Mouse (Mus musculus) layer of hippocampus, adult 8-10 months (tissue): ENCODE measurements at regions not wholly inside any gene's neighbourhood (a gene's known extent, or its start where the extent isn't known, plus 50 kb on each side); places are given as distances from the start of the nearest gene placed in this dataset.
A peak's percentile ranks its signal among the peaks of the same experiment; 100 is the strongest.

Experiments used
- DNase-seq, 2 experiments: peaks; one replicate each; pipeline ENCODE4 v3.0.0; 2022; ENCODE audit warnings: low spot score in 2 of 2

DNA sequence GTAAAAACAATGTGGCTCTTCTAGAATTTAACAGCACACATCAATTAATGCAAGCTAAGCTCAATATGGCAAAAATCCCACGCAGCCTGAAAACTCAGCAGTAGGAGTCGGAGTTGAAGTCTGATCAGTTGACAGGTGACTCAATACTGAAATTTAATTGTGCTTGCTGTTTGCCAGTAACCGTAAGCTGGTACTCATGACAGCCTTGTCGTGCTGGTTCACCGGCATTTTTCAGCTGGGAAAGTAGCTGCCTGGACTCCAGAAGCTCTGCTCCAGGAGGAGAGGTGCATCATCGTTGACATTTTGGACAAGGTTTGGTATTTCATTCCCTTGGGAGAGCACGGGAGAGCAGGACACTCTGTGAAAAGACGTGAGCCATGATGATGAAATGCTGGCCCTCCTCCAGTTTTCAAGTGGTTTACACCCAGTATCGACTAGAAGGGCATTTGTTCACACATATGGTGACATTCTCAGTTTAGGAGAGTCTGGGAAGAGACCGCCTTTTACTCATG, 372.1 kb upstream of the Actbl2 start:
- DNase-seq, result peak; percentile 60 to 67

DNA sequence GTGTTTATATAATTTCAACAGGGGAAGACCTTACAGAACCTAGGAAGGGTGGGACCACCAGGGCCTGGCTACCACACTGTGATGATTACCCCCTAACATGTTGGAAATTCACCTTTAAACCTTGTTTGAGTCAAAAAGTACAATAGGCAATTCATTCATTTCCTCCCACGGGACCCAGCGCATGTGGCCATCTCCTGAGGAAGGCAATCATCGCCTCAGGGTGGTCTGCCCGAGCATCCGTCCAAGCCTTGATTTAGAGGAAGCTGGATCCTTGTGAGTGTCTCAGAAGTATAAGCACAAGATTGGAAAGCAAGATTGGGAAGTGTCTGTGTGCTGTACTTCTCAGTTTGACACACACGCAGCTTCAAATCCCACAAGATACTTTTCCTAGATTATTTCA, 360.9 kb upstream of the Actbl2 start:
- no peak for DNase-seq

DNA sequence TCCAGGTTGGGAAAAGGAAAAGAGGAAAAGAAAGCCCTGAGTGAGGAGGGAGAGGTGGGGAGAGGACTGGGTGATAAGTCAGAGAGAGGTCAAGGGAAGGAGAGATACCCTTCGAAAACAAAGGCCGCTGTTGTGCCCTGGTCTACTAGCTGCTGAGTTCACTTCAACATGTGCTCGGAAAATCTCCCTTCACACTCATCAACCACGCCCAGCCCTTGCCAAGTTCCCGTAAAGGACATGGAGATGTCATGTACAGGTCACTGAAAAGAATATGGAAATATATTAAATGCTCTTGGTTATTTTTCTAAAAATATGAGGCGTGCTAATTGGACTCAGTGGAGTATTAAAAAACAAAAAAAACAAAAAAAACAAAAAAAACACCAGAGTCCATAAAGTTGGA, 359.5 kb upstream of the Actbl2 start:
- DNase-seq, result no peak

DNA sequence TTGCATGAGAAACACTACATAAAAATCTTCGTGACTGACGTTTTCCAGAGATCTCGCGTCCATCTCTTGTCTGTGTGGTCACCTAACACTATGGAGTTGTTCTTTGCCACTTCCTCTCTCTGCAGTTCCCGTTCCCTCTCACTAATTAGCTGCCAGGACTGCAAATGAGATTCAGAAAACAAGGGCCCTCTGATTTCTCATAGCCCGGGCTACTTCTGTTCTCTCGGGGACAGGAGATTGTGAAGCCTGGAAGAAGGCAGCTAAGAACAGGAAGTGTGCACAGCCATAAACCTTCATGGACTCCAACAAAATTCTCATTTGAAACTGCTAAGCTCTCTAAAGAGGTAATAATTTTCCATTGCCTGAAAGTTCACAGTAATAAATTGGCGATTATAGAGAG, 358.9 kb upstream of the Actbl2 start:
- no peak for DNase-seq

DNA sequence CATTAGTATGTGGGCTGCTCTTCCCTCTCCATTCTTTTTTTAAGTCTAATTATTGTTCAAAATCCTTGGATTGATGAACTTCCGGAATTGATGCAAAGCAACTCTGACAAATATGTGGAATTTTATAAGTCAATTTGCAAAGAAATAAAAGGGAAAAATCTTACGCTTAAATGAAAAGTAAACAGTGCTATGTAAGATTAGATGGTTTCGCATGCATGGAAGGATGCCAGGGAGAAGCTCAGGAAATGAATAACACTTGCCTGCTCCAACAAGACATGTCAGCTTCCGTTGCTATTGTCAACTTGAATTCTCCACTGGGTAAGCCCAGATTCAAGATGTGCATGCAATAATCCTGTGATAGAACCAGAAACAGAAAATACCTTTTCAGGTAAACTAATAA, 357.2 kb upstream of the Actbl2 start:
- no peak for DNase-seq

DNA sequence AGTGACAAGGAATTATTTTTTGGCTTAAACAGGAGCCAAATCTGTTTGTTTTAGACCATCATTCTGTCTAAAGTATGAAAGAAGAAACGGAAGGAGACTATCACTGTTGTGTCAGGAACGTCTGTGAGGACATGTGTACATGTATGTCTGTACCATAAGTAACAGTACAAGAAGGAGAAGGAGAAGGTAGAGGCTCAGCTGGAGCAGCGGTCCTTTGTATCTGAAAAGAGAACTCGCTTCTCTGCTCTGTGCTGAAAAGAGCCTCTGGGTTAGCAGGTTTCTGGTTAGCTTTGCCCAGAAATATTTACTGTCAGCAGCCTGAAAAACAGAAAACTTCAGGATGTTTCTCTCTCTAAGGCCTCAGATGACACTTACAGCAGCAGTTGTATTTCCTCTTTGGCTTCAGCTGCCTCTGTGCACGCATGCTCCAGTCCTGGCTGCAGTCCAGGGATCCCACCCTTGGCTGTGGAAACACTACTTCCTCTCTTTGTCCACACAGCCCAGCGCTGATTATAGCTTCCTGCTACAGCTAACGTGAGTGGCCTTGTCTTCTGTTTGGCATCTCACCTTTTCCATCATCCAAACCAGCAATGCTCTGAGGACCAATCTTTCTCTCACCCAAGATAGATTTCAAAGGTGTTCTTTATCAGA, 351.7 kb upstream of the Actbl2 start:
- peak in 1 of 2 experiments; percentile 20 for DNase-seq

DNA sequence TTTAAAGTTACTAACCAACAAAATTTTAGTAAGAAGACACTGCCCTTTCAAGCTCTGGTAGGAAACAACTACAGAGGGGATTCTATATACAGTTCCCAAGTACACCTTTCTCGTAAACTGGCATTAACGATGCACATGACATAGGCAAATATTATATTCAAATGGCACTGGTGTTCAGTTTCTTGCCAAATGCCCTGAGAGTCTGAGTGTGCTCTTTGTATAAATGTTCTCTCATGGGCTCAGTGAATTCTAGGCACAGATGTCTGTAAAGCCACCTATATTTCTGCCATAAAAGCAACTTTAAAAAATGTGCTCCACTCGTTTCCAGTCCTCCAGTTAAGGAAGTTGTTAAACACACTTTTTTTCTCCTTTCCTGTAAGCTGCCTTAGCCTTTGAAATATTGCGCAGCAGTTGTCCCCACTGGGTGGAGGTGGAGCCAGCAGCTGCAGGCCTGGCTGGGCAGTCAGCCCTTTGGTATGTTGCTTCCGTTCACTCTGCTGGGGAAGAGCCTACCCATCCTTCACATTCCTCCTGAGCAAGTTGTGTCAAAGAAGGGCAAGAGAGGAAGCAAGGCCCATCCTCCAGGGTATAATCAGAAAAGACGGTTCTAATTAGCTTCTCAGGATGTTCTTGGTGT, 347.4 kb upstream of the Actbl2 start:
- DNase-seq, result no peak

DNA sequence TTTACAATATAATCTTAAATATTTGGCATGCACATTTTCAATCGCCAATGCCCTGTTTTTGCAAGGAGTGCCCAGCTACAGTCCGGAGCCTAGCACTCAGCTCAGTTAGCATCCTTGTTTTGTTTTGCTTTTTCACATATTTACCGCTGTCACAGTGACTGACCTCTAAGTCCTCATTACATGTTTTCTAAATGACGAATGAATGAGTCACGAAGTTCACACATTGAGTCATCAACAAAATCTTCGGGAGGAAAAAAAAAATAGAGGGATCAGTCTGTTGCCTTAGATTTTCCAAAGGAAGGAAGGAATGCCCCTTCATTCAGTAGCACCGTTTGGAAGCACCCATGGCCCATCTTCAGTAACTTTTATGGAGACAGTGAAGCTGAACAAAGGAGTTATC, 342.9 kb upstream of the Actbl2 start:
- DNase-seq, result no peak

DNA sequence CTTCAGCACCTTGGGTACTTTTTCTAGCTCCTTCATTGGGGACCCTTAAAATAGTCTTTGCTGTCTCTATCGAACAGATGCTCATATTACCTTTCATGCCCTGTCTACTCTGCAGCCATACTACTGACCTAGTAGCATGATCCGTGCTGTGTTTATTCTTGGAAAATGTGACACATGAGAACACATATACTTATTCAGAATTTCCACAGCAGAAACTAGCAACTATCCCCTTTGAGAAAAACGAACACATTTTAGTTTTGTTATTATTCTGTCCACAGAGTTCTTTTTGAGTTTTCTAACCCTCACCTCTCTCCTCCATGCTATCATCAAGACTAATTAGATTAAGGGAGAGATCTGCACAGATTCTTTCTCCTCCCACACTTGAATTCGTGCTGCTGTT, 341.6 kb upstream of the Actbl2 start:
- no peak for DNase-seq

DNA sequence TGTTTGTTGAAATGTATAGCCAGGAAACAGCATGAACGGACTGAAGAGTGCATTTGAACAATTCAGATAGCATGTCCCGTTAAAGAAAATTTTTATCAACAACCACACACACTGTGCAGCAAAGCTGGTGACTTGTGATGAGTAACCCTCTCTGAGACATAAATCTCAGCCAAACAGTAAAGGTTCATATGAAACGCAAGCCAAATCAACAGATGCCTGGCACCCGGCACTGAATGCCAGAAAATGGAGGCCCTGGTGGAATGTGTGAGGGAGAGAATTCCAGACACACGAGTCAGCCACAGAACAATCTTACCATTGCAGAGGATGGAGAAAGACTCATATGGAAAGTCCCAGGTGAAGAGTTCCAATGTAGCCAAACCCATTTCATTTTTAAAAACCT, 341.1 kb upstream of the Actbl2 start:
- DNase-seq, result peak; percentile 77 to 82

DNA sequence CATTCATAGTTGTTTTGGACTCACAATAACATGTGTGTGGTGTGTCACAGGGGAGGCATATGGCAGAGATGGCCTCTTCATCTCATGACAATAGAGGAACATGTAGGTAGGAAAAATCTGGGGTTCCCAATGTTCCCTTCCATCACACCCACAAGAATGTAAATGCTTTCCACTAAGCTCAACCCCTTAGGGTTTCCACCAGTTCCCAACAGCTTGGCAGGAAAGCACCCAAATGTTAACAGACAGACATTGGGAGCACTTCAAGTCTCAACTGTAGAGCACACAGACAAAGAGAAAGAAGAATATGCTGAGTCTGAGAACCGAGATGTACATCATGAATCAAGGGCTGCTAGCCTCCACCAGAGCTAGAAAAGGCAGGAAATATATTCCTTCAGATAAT, 339.7 kb upstream of the Actbl2 start:
- peak; percentile 17 to 35 for DNase-seq

DNA sequence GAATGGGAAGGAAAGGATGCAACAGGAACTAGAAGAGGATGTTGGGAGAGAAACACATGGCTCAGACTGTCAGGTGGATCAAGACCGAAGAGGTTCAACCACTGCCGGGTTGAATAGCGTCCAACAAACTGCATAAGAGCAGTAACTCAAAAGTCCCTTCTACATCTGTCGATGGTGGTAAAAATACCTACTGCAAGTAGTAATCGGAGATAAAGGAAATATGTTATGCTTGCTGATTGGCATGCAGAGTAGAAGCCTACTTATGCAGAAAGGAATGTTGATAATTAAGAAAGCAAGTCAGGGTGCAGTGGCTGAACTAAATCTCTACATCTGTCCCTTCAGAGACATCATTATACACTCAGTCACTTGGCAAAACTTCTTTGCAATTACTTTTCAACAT, 330.9 kb upstream of the Actbl2 start:
- no peak for DNase-seq

DNA sequence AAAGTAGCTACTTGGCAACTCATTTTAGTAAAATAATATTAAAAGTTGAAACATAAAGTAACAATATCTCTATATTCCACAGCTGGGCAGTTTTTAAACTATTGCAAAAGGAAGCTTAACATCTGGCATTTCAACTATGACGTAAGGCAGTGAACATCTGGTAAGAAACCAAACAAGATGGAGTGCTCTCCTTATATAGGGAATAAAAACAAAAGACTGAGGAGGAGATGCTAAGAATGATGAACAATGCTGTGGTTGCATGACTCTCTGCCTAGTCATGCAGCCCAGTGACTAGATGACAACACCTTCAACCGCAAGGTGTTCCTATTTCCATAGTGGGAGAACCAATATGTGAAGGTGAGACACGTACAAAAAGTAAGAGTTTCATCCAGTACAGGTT, 329.9 kb upstream of the Actbl2 start:
- no peak for DNase-seq

DNA sequence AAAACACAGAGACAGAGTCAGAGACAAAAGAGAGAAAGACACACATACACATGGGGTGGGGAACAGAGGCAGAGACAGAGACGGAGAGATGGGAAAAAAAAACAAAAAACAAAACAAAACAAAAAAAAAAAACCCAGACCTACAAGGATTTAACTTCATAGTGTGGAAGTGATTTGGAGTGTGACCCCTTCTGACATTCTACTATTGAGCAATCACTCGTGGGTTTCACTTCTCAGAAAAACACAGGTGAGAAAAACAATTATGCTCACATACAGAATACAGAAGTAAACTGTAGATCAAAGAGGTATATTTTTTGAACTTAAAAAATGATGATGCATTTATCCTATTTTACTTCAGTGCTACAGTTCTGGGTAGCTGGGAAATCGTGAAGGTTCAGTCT, 326.7 kb upstream of the Actbl2 start:
- no peak for DNase-seq

DNA sequence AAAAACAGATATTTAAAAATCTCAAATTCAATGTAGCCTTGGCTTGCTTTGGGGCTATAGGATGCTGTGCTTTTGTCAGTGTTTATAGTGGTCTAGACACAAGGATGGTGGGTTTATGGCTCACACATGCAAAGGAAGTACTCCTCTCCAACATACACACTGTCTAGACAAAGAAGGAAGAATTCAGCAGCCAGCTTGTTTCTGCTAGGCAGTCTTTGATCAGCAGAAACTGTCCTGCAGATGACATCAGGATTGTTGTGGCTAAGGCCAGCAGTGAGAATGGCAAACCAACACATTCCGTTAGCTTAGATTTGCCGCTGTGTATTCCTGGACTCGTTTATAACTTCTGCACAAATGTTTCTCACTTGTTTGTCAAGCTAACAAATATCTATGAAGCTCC, 325.9 kb upstream of the Actbl2 start:
- no peak for DNase-seq

DNA sequence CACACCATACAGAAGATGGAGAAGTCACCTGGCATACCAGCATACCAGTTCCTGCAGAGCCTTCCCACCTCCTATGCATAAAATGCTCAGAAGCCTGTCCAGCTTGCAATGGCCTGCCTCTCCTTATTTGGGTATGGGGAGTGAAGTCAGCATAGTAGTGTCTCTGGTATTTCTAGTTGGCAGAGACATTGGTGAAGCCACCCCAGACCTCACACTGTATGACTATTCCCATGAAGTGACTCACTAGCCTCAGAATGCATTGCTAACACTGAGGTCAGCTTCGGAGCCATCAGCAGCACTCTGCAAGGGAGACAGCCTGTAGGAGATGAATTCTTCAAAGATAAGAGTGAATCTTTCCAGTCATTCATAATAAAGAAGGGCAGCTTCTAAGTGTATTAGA, 325.2 kb upstream of the Actbl2 start:
- no peak for DNase-seq

DNA sequence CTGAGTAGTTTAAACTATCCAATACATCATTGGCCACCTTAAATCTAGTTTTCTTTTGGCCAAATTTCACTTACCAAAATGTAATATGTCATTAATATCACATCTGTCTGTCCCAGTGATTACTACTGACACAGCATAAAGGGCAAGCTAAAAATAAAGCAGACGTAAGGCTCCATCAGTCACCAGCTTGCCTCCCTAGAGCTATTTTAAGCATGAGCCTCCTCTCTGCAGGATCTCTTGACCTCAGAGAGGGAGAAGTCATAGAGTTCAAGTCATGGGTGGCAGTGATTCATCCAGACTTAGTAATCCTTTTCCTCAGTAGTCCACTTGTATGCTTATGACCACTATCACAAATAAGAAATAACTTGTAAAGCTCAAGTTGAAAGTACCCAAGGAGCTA, 313.2 kb upstream of the Actbl2 start:
- DNase-seq, result no peak

DNA sequence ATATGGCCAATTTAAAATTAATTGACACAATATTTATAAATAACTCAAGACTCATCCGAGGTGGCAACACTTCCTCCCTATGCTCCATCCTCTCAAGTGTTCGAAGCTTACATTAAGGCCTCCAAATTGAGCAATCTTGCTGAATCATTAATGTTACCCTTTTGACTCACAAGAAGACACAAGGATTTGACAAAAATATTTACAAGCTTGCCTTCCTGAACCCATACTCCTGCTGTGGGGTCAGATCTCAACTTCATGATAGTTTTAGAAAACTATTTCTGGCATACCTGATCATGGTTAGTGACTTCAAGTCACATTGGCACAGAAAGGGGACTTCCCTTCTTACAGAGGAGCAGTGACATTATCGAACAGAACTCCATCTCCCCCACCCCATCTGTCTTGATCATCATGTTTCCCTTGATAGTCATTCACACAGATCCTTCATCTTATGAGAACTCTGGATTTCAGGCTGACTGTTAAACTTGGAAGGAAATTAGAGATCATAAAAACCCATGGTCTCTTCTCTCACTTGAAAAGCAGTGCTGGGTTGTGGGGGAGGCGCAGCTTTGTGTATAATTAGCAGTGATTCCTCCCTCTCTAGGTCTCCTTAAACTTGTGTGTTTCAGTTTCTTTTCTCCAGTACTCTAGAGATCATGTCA, 311.7 kb upstream of the Actbl2 start:
- DNase-seq, result peak; percentile 2 to 13

DNA sequence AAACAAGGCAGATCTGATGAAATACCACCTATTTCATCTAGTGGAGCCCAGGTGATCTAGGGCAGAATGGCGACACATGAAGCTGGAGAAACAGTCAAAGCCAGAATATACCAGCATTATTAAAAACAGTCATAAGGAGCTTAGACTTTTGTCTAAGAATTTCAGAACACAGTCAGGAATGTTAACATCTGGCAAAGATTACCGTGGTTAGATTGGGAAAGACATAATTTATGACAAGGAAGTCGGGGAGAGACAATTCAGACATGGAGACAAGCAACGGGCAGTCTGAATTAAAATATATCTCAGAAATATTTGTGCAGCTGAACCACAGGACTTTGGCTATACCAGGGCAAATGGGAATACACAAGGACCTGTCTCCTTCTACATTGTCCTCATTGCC, 310.8 kb upstream of the Actbl2 start:
- no peak for DNase-seq

DNA sequence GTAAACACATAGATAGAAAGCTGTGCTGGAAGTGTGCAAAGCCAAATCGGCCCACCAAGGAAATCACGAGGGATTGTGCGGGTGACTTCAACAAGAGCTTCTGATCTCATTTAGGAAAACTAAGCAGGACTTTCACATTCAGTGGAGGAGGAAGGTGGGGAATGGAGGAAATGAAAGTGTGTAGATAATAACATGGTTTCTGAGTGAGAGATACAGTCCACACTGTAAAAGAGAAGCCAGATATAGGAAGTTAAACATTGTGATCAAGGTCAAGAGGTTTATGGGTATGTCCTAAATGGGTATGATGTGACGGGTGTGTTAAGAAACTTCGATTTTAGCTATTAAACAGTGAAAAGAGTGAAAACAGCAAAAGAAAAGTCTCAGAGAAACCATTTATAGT, 310.1 kb upstream of the Actbl2 start:
- DNase-seq, result no peak

DNA sequence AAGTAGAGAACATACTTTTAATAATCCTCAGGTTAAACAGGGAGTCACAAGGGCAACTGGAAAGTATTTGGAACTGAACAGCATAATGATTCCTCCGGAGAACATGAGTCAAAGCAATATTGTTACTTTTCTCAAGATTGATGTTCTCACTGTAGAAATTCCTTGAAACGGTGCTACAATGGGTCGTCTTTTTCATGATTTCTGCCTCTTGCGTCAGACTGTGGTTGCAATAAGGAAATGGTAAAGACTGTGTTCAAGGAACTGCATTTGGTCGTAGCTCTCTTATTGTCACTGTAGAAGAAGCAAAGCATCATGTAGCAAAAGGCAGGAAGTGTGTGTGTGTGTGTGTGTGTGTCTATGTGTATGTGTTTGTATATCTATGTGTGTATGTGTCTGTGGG, 294.6 kb upstream of the Actbl2 start:
- DNase-seq, result no peak

DNA sequence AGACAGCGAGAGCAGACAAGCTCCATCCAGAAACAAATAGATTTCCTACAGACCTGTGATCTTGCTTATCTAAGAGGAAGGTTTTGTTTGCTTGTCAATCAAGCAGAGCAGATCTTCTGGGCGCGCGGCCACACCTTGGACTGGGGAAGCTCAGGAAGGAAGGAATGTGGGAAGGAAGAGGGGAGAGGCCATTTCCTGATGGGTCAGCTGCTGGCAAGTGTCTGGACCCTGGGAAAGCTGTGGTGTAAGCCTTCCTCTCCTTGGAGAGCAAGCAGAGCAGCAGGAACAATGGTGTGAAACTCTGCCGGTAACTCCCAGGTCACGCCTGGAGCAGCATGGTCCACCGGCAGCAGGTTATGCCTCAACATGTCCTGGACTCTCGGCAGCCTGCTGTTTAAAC, 287.7 kb upstream of the Actbl2 start:
- DNase-seq, result no peak
